Comparison of ENCODE assay signal across 8 mouse cellular contexts in the genomic region with DNA sequence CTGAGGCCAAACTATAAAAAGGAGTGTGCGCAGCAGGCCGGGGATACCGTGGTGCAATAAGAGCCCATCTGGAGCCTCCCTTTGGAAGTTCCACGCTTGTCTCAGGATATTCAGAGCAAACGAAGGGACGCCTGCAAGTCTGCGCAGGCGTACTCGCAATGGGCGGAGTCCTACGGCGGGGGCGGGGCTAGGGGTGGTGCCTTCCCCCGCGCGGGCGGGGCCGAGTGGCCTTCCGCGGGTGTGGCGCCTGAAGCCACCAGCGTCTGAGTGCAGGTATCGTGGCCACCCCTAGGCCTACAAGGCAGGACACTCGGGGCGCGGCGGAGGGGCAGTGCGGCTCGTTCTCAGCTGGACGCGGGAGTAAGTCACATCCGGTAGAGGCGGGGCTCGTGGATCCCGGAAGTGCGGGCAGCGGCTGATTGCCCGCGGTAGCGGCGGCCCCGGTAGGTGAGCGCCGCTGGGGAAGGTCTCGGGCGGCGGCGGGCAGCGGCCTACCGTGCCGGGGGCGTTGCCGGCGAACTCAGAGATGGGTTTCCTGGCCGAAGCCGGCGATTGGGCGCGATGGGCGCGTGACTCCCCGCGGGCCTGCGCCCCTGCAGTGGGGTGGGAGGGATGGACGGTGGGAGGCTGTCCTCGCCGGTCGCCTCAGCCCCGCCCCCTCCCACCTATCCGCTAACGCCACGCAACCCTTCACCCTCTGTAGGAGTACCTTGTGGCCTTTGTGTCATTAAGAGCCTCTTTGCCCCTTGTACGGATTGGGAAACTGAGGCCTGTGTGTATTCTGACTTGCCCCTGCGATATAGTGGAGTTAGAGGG. TPM values are rescaled to one million over a fixed set of nuclear protein-coding genes. Genes with fewer than 3 reads are reported as not detected.
DNase-seq lines count a peak whose midpoint lies in the region; ATAC-seq lines count a peak whose summit lies in the region.

A gene (plus strand): TSS at position 199 of the 816 bp plus-strand sequence.

- ATAC-seq in inflammation-experienced regulatory T-cells, adult 6 months = peak; percentile 80
- ATAC-seq in megakaryocyte-erythroid progenitor cell, adult 5-6 weeks (replicated peaks; ENCODE audit: low FRiP score, low TSS enrichment, poor library complexity, severe bottlenecking) = peak; percentile 83

- intact Hi-C loops in gastrocnemius, postnatal 14 days (cut with DNase I; ENCODE audit: low total_unique reads) = no loop called here
- intact Hi-C loops in left cerebral cortex, postnatal 10 days (cut with DNase I) = no loop called here

- peak; percentile 95 for DNase-seq in adipocyte (ENCODE audit: low spot score)
- DNase-seq in embryo, embryonic 10 days (ENCODE audit: low spot score) = peak; percentile 86
- DNase-seq in gastrocnemius, postnatal 14 days = peak; percentile 92
- DNase-seq in left cerebral cortex, postnatal 10 days (ENCODE audit: extremely low spot score in 1 of 2, low spot score in 2 of 2) = peak; percentile 84 to 94
- DNase-seq in right cerebral cortex, postnatal 25 days = peak; percentile 92
- peak; percentile 92 to 96 for DNase-seq in urinary bladder, postnatal 4 days (ENCODE audit: low spot score in 2 of 2)

RNA-seq across cellular contexts. Expression of the gene that starts here (rescaled TPM):
- total RNA-seq in gastrocnemius, postnatal 14 days (2021) = 10 to 100 TPM; 15.2 to 22.0 TPM
- 10 to 100 TPM; 11.4 to 15.9 (median 14.1) TPM for polyA plus RNA-seq in inflammation-experienced regulatory T-cells, adult 6 months (2017; shearing (Covaris generic))
- total RNA-seq in left cerebral cortex, postnatal 10 days (2021) = 10 to 100 TPM; 25.2 to 27.6 TPM
- 18.3 and 20.2 TPM in 2 replicates for total RNA-seq in megakaryocyte-erythroid progenitor cell, adult 5-6 weeks (2014; fragmentation: Nextera tagmentation)
- total RNA-seq in megakaryocyte-erythroid progenitor cell, adult 5-6 weeks (2017) = 6.9 and 7.8 TPM in 2 replicates

Comparison
In these comparisons a context has a peak if more than half of its experiments do, and no peak if none do; other contexts are left out.
1. Peak in every context shown above with its lines: DNase-seq and ATAC-seq.